9 mouse cellular contexts compared by ENCODE assay signal in genomic region chr7:13053501-13053900, GRCm38 (mm10). TPM values are rescaled to one million over a fixed set of nuclear protein-coding genes. Genes with fewer than 3 reads are reported as not detected.
DNase-seq lines count a peak whose midpoint lies in the region; ATAC-seq and TF ChIP-seq lines count a peak whose summit lies in the region.
"Had no signal": no experiment of that assay in that cellular context is flagged by ENCODE, and none has a peak within 500 bp of the region (broad histone marks: within the 10 kb centered on the region; RNA-seq: fewer than 3 reads in every experiment).

No protein-coding gene starts in this region.

- peak overlapping the region; percentile 54 for H3K4me2 ChIP-seq in kidney, embryonic 16.5 days (replicated peaks; ENCODE audit: low read depth, low read length)
- H3K4me2 ChIP-seq in forebrain, embryonic 12.5 days, result peak overlapping the region; percentile 59
- peak overlapping the region; percentile 77 for H3K4me2 ChIP-seq in intestine, postnatal 0 days (replicated peaks; ENCODE audit: low read depth)
- peak overlapping the region; percentile 59 for H3K4me2 ChIP-seq in neural tube, embryonic 13.5 days

- no peak for TF ChIP-seq CTCF in intestine, postnatal 0 days (IDR thresholded peaks at IDR 0.05; ENCODE audit: low read depth)

- 98% methylated on average over 2 of the region's 2 CpGs for WGBS in kidney, embryonic 16.5 days
- 95% methylated on average over 2 of the region's 2 CpGs for WGBS in forebrain, embryonic 12.5 days
- WGBS in intestine, postnatal 0 days, result 92% methylated on average over 2 of the region's 2 CpGs
- WGBS in neural tube, embryonic 13.5 days, result 92% methylated on average over 2 of the region's 2 CpGs

- H3K4me3 ChIP-seq in kidney, embryonic 16.5 days (ENCODE audit: low read length), result peak overlapping the region; percentile 67
- H3K4me3 ChIP-seq in forebrain, embryonic 12.5 days (replicated peaks), result peak overlapping the region; percentile 55
- peak overlapping the region; percentile 75 for H3K4me3 ChIP-seq in intestine, postnatal 0 days (ENCODE audit: low read depth, low read length)
- peak overlapping the region; percentile 56 for H3K4me3 ChIP-seq in neural tube, embryonic 13.5 days

- no peak for DNase-seq in kidney, postnatal 36 days
- no peak for DNase-seq in adrenal gland, postnatal 36 days
- DNase-seq in right cerebral cortex, postnatal 36 days (ENCODE audit: low spot score in 2 of 2), result no peak
- DNase-seq in thymus, adult 18-20 months, result no peak

- no peak for ATAC-seq in kidney, embryonic 16.5 days (ENCODE audit: low FRiP score, low TSS enrichment)
- no peak for ATAC-seq in forebrain, embryonic 12.5 days (ENCODE audit: low FRiP score)
- ATAC-seq in intestine, postnatal 0 days, result no peak
- ATAC-seq in neural tube, embryonic 13.5 days (ENCODE audit: low read depth), result no peak

- H3K27me3 ChIP-seq in kidney, embryonic 16.5 days (ENCODE audit: insufficient read depth, low read length), result no peaks in the 10 kb centered on the region
- H3K27me3 ChIP-seq in forebrain, embryonic 12.5 days, result no peaks in the 10 kb centered on the region
- no peaks in the 10 kb centered on the region for H3K27me3 ChIP-seq in intestine, postnatal 0 days (replicated peaks; ENCODE audit: control insufficient read depth, insufficient read depth, low read length)
- no peaks in the 10 kb centered on the region for H3K27me3 ChIP-seq in neural tube, embryonic 13.5 days

- H3K9me3 ChIP-seq in kidney, embryonic 16.5 days (ENCODE audit: low read length), result no peaks in the 10 kb centered on the region
- H3K9me3 ChIP-seq in forebrain, embryonic 12.5 days, result no peaks in the 10 kb centered on the region
- H3K9me3 ChIP-seq in intestine, postnatal 0 days (ENCODE audit: control insufficient read depth), result no peaks in the 10 kb centered on the region
- no peaks in the 10 kb centered on the region for H3K9me3 ChIP-seq in neural tube, embryonic 13.5 days

- H3K27ac ChIP-seq in kidney, embryonic 16.5 days (ENCODE audit: low read length), result no peak overlapping the region
- peak overlapping the region; percentile 96; the same call in 1 of the 2 replicates for H3K27ac ChIP-seq in forebrain, embryonic 12.5 days
- no peak overlapping the region for H3K27ac ChIP-seq in intestine, postnatal 0 days (ENCODE audit: low read depth, low read length)
- H3K27ac ChIP-seq in neural tube, embryonic 13.5 days (replicated peaks), result no peak overlapping the region

- no peak overlapping the region for H3K9ac ChIP-seq in kidney, embryonic 16.5 days (replicated peaks; ENCODE audit: low read length)
- peak overlapping the region; percentile 64; the same call in 1 of the 2 replicates for H3K9ac ChIP-seq in forebrain, embryonic 12.5 days
- H3K9ac ChIP-seq in intestine, postnatal 0 days (ENCODE audit: low read depth, low read length), result no peak overlapping the region
- H3K9ac ChIP-seq in neural tube, embryonic 13.5 days, result peak overlapping the region; percentile 84; the same call in 1 of the 2 replicates

- no peaks in the 10 kb centered on the region for H3K36me3 ChIP-seq in kidney, embryonic 16.5 days (ENCODE audit: insufficient read depth, low read length)
- H3K36me3 ChIP-seq in forebrain, embryonic 12.5 days (replicated peaks), result no peaks in the 10 kb centered on the region
- no peaks in the 10 kb centered on the region for H3K36me3 ChIP-seq in intestine, postnatal 0 days (ENCODE audit: control insufficient read depth, insufficient read depth)
- no peaks in the 10 kb centered on the region for H3K36me3 ChIP-seq in neural tube, embryonic 13.5 days

- H3K4me1 ChIP-seq in kidney, embryonic 16.5 days (ENCODE audit: insufficient read depth, low read length), result peaks cover 3% of the 10 kb centered on the region; the same call in 1 of the 2 replicates
- H3K4me1 ChIP-seq in forebrain, embryonic 12.5 days, result peaks cover 6% of the 10 kb centered on the region; the same call in 1 of the 2 replicates
- H3K4me1 ChIP-seq in intestine, postnatal 0 days (replicated peaks; ENCODE audit: control insufficient read depth, insufficient read depth, low read length), result no peaks in the 10 kb centered on the region
- peaks cover 6% of the 10 kb centered on the region for H3K4me1 ChIP-seq in neural tube, embryonic 13.5 days (replicated peaks)

RNA-seq across cellular contexts. Expression of gene Mzf1, which starts 1.1 kb away (rescaled TPM):
- polyA plus RNA-seq in kidney, embryonic 16.5 days (2015; fragmentation: Nextera tagmentation; extraction: Ambion mirVana), result 3.8 and 5.1 TPM in 2 replicates
- polyA plus RNA-seq in forebrain, embryonic 12.5 days (2016; fragmentation: Nextera tagmentation; extraction: Ambion mirVana), result 5.3 and 5.4 TPM in 2 replicates
- polyA plus RNA-seq in intestine, postnatal 0 days (2015; fragmentation: Nextera tagmentation; extraction: Ambion mirVana), result 0.83 and 1.1 TPM in 2 replicates
- 5.6 and 6.0 TPM in 2 replicates for polyA plus RNA-seq in neural tube, embryonic 13.5 days (2015; fragmentation: Nextera tagmentation; extraction: Ambion mirVana)
- total RNA-seq in adrenal gland, postnatal 36 days (2021), result 1 to 10 TPM; 1.8 to 2.9 TPM

RNA-seq across cellular contexts. Expression of gene Ube2m, which starts 15.4 kb away (rescaled TPM):
- 30.4 and 54.9 TPM in 2 replicates for polyA plus RNA-seq in kidney, embryonic 16.5 days (2015; fragmentation: Nextera tagmentation; extraction: Ambion mirVana)
- 107 and 154 TPM in 2 replicates for polyA plus RNA-seq in forebrain, embryonic 12.5 days (2016; fragmentation: Nextera tagmentation; extraction: Ambion mirVana)
- polyA plus RNA-seq in intestine, postnatal 0 days (2015; fragmentation: Nextera tagmentation; extraction: Ambion mirVana), result 96.8 and 107 TPM in 2 replicates
- 149 and 152 TPM in 2 replicates for polyA plus RNA-seq in neural tube, embryonic 13.5 days (2015; fragmentation: Nextera tagmentation; extraction: Ambion mirVana)
- 100 to 1,000 TPM; 173 to 178 TPM for total RNA-seq in adrenal gland, postnatal 36 days (2021)

RNA-seq across cellular contexts. Expression of gene Chmp2a, which starts 18.9 kb away (rescaled TPM):
- 159 and 162 TPM in 2 replicates for polyA plus RNA-seq in kidney, embryonic 16.5 days (2015; fragmentation: Nextera tagmentation; extraction: Ambion mirVana)
- polyA plus RNA-seq in forebrain, embryonic 12.5 days (2016; fragmentation: Nextera tagmentation; extraction: Ambion mirVana), result 127 and 132 TPM in 2 replicates
- 323 and 329 TPM in 2 replicates for polyA plus RNA-seq in intestine, postnatal 0 days (2015; fragmentation: Nextera tagmentation; extraction: Ambion mirVana)
- 170 and 189 TPM in 2 replicates for polyA plus RNA-seq in neural tube, embryonic 13.5 days (2015; fragmentation: Nextera tagmentation; extraction: Ambion mirVana)
- total RNA-seq in adrenal gland, postnatal 36 days (2021), result 100 to 1,000 TPM; 178 to 225 TPM

RNA-seq across cellular contexts. Expression of gene Vmn1r85, which starts 41.5 kb away (rescaled TPM):
- polyA plus RNA-seq in kidney, embryonic 16.5 days (2015; fragmentation: Nextera tagmentation; extraction: Ambion mirVana), result not detected in 2 replicates
- polyA plus RNA-seq in forebrain, embryonic 12.5 days (2016; fragmentation: Nextera tagmentation; extraction: Ambion mirVana), result not detected in 2 replicates
- not detected in 2 replicates for polyA plus RNA-seq in intestine, postnatal 0 days (2015; fragmentation: Nextera tagmentation; extraction: Ambion mirVana)
- polyA plus RNA-seq in neural tube, embryonic 13.5 days (2015; fragmentation: Nextera tagmentation; extraction: Ambion mirVana), result 0.04 TPM in 1 of 2 replicates, not detected in the other
- not detected for total RNA-seq in adrenal gland, postnatal 36 days (2021)
- total RNA-seq: layer of hippocampus, adult 8-10 months had no signal

RNA-seq across cellular contexts. Expression of gene Zbtb45, which starts 43.7 kb away (rescaled TPM):
- polyA plus RNA-seq in kidney, embryonic 16.5 days (2015; fragmentation: Nextera tagmentation; extraction: Ambion mirVana), result 28.3 and 29.2 TPM in 2 replicates
- 34.9 and 35.9 TPM in 2 replicates for polyA plus RNA-seq in forebrain, embryonic 12.5 days (2016; fragmentation: Nextera tagmentation; extraction: Ambion mirVana)
- 11.2 and 11.6 TPM in 2 replicates for polyA plus RNA-seq in intestine, postnatal 0 days (2015; fragmentation: Nextera tagmentation; extraction: Ambion mirVana)
- 36.2 and 37.8 TPM in 2 replicates for polyA plus RNA-seq in neural tube, embryonic 13.5 days (2015; fragmentation: Nextera tagmentation; extraction: Ambion mirVana)
- 10 to 100 TPM; 11.7 to 13.6 TPM for total RNA-seq in adrenal gland, postnatal 36 days (2021)

Comparison
In these comparisons a context has a peak if more than half of its experiments do, and no peak if none do; other contexts are left out.
1. H3K9ac ChIP-seq: peak in forebrain, embryonic 12.5 days (single experiment) and neural tube, embryonic 13.5 days (single experiment); none in kidney, embryonic 16.5 days (single experiment) and intestine, postnatal 0 days (single experiment).
2. Peak in every context shown above with its lines, with median percentiles within 50 percentile points of each other: H3K4me2 ChIP-seq and H3K4me3 ChIP-seq.